Mouse (Mus musculus) gastrocnemius, adult 2 months (tissue): ENCODE results near the gene S100a6. TPM values are rescaled to one million over a fixed set of nuclear protein-coding genes. Genes with fewer than 3 reads are reported as not detected.

Experiments
- DNase-seq: peaks from one replicate; pipeline ENCODE4 v3.0.0; 2022
- H3K27ac ChIP-seq: fragments of 200-600 bp; 2 replicates; pipeline ENCODE4 v1.8.1; 2022; ENCODE audit warnings: mild to moderate bottlenecking
- H3K4me3 ChIP-seq: fragments of 200-600 bp; 2 replicates; pipeline ENCODE4 v1.8.1; 2022; ENCODE audit warnings: mild to moderate bottlenecking, moderate library complexity
- CTCF ChIP-seq: fragments of 200-600 bp; IDR thresholded peaks from 2 replicates; pipeline ENCODE4 v1.8.1; 2022; ENCODE audit warnings: antibody characterized with exemption, mild to moderate bottlenecking, moderate library complexity
- intact Hi-C: fragments of 180-260 bp; cut with DNase I; formaldehyde crosslinking; loops from one replicate; pipeline ENCODE4 v1.15.1; 2025
- long read RNA-seq, 2 experiments: library from polyadenylated mRNA; stranded (forward); transcript quantifications; one replicate each; pipeline ENCODE4 v2.0.0; 2021
- total RNA-seq, 2 experiments: library from RNA; stranded (reverse); gene quantifications; 2 replicates each; pipeline ENCODE4 v1.2.3; 2021

S100a6 gene
- total RNA-seq = 100 to 1,000 TPM in 1 of 2 experiments, 10 to 100 TPM in 1; 52.2 to 123 TPM
- long read RNA-seq, experiment 1, transcript S100a6-201 (3 exons, 731 nt) = major isoform, 19 of 24 reads
- long read RNA-seq, experiment 1, partial matches to known transcripts = 1 of 24 reads
- long read RNA-seq, experiment 1, other reads (novel, unspliced or antisense) = 3 of 24 reads
- long read RNA-seq, experiment 2, transcript S100a6-201 (3 exons, 731 nt) = major isoform, 8 of 15 reads
- long read RNA-seq, experiment 2, partial matches to known transcripts = 1 of 15 reads
- long read RNA-seq, experiment 2, other reads (novel, unspliced or antisense) = 6 of 15 reads

DNA sequence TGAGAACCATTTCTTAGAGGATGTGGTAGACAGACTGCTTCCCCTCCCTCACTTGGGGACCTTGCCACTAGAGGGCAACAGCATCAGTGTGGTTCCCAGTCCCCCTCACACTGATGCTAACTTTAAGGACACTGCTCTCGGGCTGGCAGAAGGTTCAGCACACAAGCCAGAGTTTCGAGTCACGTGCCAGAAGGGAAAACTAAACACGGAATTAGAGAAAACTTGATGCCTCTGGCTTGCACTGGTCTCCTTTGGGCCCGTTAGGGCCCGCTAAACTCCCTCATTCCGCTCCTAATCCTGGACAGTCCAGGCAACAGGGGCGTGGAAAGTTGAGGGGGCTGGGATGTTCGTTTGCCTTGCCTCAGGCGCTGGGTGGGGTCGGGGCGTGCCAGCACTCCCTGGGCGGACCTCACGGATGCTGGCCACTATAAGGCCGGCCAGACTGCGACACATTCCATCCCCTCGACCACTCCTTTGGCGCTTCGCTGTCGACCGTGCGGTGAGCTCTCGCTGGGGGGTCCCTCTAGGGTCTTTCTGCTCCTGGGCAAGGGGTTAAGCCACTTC lies at the start of gene S100a6:
S100a6 (plus strand) TSS at position 155 of the 564 bp plus-strand sequence.
- intact Hi-C loops = no loop called here
- DNase-seq = peak; percentile 91
- Histone ChIP-seq H3K4me3 (peak within 1 kb of the TSS; percentile 80), H3K27ac (peak within 1 kb of the TSS; percentile 92)
- TF ChIP-seq CTCF = peak; percentile 76

DNA sequence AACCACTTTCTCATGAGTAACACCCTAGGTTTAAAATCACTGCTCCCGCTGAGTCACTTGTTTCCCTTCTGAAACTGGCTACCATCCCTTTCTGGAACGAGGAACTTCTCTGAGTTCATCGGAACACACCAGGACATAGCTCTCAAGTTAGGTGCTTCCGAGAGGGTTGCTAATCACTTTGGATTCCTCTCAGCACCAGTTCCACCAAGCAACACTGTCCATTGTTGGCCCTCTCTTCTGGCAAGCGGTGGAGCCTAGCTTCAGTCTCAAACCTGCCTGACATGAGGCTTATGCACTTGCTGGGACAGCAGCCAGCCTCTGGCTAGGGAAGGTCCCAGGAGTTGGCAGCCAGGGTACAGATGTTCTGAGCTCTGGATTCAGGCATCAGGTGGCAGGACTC lies 38.0 kb upstream of the S100a6 start:
- H3K4me3 ChIP-seq = no peak overlapping the region
- intact Hi-C loops = no loop called here
- no peak for TF ChIP-seq CTCF
- peak; percentile 66 for DNase-seq
- peak overlapping the region; percentile 76 for H3K27ac ChIP-seq

DNA sequence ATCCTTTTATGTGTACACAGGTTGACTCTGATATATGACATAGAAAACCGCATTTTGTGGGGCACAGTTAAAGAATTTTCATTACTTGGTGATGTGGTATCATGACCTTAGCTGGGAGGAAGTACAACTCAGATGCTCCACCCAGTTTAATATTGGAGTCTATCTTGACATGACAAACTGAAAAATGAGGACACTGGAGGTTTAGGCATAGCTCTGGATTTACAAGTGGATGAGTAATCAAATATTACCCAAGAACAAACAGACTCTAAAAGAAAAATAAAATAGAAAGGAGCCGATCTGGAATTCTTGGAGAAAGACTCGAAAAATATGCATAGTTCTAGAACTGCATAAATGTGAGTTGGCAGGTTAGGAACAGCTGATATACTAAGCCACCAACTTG lies 37.4 kb upstream of the S100a6 start:
- no peak for TF ChIP-seq CTCF
- Histone ChIP-seq H3K27ac (peak overlapping the region; percentile 76), H3K4me3 (no peak overlapping the region)
- DNase-seq = no peak
- intact Hi-C loops = no loop called here

DNA sequence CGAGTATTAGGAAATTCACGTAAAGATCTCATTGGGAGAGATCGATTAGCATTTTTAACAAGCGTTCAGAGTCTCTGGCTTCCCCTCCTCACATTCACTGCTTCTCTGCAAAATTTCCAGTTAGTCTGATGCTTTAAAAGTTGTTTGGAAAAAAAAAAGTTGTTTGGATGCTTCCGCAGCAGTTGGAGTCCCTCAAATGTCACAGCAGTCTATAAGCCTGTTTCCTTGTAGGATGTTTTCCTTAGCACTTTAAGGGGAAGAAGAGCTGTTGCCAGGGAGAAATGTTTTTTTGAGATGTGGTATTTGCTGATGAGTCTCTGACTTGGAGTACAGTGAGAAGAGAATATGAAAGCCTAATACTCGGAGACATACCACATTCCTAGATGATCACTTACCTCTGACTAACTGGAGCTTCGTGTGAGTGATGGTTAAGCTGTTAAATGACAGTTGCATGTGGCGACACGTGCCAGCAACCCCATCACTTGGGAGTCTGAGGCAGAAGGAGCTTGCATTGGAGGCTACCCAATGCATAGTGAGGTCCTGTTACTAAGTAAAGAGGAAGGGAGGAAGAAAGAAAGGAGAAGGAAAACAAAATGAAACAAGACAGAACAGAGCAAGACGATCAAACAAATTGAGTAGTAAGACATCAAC lies 36.2 kb upstream of the S100a6 start:
- H3K4me3 ChIP-seq = no peak overlapping the region
- intact Hi-C loops = no loop called here
- no peak for TF ChIP-seq CTCF
- no peak overlapping the region for H3K27ac ChIP-seq
- no peak for DNase-seq

DNA sequence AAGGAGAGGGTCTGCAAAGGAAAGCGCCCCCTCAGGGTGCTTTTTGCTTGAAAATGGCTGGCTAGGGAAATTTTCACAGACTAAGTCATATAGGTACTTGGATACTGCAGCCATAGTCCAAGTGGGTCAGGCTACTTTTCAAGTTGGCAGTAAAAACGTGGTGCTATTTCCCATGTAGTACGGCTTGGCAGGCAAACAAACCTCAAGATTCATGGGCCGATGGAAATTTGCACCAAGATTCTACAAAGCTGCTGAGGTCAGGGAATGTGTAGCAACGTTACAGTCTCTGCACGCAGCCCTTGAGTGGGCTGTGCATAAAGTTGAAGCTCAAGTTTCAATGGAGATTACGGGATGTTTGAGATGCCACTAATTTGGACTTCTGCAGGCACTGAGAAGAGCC lies 33.2 kb upstream of the S100a6 start:
- intact Hi-C loops = no loop called here
- no peak overlapping the region for H3K27ac ChIP-seq
- no peak overlapping the region for H3K4me3 ChIP-seq
- DNase-seq = no peak
- no peak for TF ChIP-seq CTCF

DNA sequence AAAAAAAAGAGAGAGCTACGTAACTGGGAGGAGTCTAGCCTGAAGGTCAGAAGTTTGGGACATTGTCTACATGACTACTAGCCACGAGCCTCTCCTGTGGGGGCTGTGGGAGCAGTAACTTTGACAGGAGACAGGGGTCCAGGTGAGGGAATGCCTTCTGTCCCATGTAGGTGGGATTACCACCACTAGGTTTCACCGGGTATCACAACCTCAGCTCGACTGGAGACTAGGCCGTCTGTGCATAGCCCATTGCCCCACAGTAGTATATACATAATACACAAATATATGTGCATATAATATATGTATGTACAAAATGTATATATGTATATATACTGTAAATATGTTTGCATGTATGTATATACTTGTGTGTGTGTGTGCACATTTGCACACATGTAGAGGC lies 31.5 kb upstream of the S100a6 start:
- Histone ChIP-seq H3K27ac (no peak overlapping the region), H3K4me3 (no peak overlapping the region)
- DNase-seq = no peak
- TF ChIP-seq CTCF = no peak
- intact Hi-C loops = loop anchor here (10.0 kb wide), 1 partner anchor 56 kb away; the partner anchor contains the start of gene S100a14

DNA sequence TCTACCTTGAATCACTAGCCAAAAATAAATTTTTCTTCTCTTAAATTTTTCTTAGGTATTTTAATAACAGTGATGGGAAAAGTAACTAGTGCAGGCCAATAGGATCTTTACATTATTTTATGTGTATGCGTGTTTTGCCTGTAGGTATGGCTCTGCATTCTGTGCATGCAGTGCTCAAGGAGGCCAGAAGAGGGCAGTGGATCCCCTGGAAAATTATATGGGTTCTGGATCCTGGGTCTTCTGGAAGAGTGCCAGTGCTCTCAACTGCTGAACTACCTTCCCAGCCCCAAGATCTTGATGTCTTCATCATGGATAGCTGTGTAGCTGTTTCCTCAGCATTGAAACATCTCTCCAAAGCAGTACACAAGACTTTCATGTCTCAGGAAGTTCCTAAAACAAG lies 30.5 kb upstream of the S100a6 start:
- no peak overlapping the region for H3K27ac ChIP-seq
- intact Hi-C loops = loop anchor here (10.0 kb wide), 1 partner anchor 57 kb away; the partner anchor contains the start of gene S100a14
- no peak for DNase-seq
- no peak overlapping the region for H3K4me3 ChIP-seq
- TF ChIP-seq CTCF = peak; percentile 46

DNA sequence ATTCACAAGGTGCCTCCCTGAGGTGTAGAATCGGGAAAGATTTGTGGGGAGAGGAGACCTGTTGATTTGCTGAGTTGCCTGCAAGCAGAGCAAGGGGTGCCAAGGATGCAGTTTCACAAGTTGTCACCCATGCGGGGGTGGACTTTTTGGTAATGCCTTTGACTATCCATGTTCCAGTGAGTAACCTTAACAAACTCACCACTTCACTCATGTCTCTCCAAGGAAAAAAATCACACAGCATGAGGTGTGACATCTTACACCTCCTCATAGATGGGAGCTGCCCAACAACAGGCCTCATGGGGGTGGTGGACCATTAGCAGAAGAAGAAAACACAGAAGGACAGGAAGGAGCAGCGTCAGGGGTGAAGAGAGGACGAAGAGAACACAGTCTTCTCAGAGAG lies 30.1 kb upstream of the S100a6 start:
- intact Hi-C loops = loop anchor here (10.0 kb wide), 1 partner anchor 58 kb away; the partner anchor contains the start of gene S100a14
- no peak overlapping the region for H3K4me3 ChIP-seq
- DNase-seq = no peak
- no peak overlapping the region for H3K27ac ChIP-seq
- no peak for TF ChIP-seq CTCF

DNA sequence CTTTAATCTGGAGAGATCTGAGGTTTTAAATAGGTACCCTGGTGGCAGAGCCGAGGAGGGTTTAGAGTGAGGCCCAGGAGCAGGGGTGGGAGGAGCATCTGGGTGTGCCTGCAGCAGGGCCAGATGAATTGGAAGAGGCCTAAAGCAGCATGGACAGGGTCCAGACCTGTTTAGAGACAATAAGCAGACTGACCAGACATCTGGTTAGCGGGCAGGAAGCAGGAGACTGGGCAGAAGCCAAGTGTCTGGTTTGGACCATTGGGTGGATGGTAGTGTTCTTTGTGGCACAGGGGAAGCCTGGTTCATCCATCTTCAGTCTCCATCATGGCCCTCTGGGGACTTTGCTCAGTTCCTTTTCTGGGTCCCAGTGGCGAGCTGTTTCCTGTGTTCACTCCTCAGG lies 28.8 kb upstream of the S100a6 start:
- peak; percentile 60 for DNase-seq
- intact Hi-C loops = loop anchor here (10.0 kb wide), 1 partner anchor 59 kb away; the partner anchor contains the start of gene S100a14
- TF ChIP-seq CTCF = 0 out of 2 replicates have a peak, but pooled peaks have one; percentile 1
- Histone ChIP-seq H3K4me3 (no peak overlapping the region), H3K27ac (peak overlapping the region; percentile 64)

DNA sequence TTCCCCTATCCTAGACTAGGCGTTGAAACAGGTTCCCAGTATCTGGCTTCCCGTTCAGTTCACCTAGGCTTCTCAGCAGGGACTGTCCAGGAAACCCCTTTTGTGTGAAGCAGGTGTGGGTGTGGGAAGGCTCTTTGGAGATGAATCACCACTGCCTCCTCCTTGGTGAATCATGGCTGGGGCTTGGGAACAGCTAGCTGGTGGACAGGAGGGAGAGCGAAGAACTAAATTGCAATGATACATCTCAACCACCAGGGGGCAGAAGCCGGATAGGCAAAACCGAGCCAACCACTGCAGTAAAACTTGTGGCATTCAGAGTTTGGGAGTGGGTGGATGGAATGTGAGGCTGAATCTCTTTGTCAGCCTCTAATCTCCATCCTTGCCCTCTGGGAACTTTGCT lies 27.1 kb upstream of the S100a6 start:
- no peak overlapping the region for H3K4me3 ChIP-seq
- peak overlapping the region; percentile 90 for H3K27ac ChIP-seq
- TF ChIP-seq CTCF = peak; percentile 90
- intact Hi-C loops = loop anchor here (1.0 to 10.0 kb wide), 4 partner anchors 30 to 122 kb away; partner anchors contain the start of gene S100a14
- DNase-seq = peak; percentile 65

DNA sequence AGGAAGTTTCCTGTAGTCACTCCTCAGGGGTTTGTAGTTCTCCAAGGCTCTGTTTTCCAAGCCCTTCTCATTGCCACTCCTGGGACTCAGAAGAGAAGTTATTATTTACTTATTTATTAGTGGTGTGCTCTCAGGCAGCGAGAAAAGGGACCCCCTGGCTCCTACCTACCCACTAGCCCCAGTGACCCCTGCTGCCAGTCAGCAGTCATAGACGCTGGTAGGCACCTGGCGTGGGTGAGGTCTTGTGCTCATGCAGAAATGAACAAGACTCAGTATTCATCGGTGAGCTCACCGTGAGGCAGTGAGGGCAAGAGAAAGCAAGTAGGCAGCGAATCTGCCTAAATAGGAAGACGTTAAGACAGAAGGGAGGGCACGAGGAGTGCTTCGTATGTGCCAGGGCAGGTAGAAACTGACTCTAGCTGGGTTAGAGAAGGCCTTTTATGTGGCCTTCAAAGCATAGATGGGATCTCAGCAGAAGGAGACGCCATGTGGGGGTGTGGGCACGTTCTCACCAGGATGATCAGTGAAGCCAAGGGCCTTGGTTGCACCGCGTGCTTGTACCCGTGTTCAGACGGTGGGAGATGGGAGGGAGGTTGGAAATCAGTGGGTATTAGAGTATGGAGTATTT lies 26.6 kb upstream of the S100a6 start:
- intact Hi-C loops = loop anchor here (5.0 to 10.0 kb wide), 3 partner anchors 44 to 121 kb away; partner anchors contain the start of gene S100a14
- Histone ChIP-seq H3K27ac (peak overlapping the region; percentile 90), H3K4me3 (no peak overlapping the region)
- no peak for DNase-seq
- TF ChIP-seq CTCF = no peak

DNA sequence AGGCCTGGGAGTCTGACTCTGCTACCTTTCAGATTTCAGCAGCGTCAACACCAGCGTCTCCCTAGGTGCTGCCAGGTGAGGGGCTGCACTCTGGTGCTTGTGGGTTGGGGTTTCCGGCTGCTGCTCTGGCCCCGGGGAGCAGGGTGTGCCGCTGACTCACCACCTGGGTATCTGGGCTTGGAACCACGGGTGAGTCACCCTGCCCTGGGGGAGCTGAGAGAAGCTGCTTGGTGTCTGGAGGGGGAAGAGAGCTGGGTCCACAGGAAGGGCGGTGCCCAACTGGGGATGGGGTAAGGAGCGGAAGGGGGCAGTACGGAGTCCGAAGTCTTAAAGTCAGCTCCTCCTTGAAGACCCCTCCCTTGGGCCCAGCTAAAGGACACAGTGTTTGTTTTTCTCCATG lies 25.8 kb upstream of the S100a6 start:
- DNase-seq = peak; percentile 89
- peak overlapping the region; percentile 37 for H3K4me3 ChIP-seq
- H3K27ac ChIP-seq = peak overlapping the region; percentile 90
- TF ChIP-seq CTCF = no peak
- intact Hi-C loops = loop anchor here (5.0 to 10.0 kb wide), 3 partner anchors 45 to 120 kb away; partner anchors contain the start of gene S100a14
